Mouse (Mus musculus) adrenal gland, adult (tissue): ENCODE measurements at regions not wholly inside any gene's neighbourhood (a gene's known extent, or its start where the extent isn't known, plus 50 kb on each side); places are given as distances from the start of the nearest gene placed in this dataset.
"Not testable (repeated sequence)": the region's sequence is repeated elsewhere in the genome, so short reads cannot be mapped to it uniquely, and the experiment has no call there.

Experiments
- DNase-seq, 2 experiments: peaks; one replicate each; pipeline ENCODE4 v3.0.0; 2022 to 2023; ENCODE audit warnings: low spot score in 1 of 2; ENCODE audit not compliant: inconsistent age in 2 of 2

GRCm38 (mm10) chr9:91004214-91004613 lies 358.0 kb upstream of the Zic4 start:
- DNase-seq: no peak

GRCm38 (mm10) chr9:91040546-91040945 lies 321.7 kb upstream of the Zic4 start:
- no peak for DNase-seq

- DNase-seq: no peak
Observed at GRCm38 (mm10) chr9:91048569-91048968, 313.6 kb upstream of the Zic4 start.

- DNase-seq: no peak
Observed at GRCm38 (mm10) chr9:91053065-91053793, 309.0 kb upstream of the Zic4 start.

- DNase-seq: no peak
Observed at GRCm38 (mm10) chr9:91059460-91059859, 302.8 kb upstream of the Zic4 start.

GRCm38 (mm10) chr9:91069496-91069895 lies 292.7 kb upstream of the Zic4 start:
- no peak for DNase-seq

- peak in 1 of 2 experiments; percentile 33 for DNase-seq
Observed at GRCm38 (mm10) chr9:91073366-91074174, 288.6 kb upstream of the Zic4 start.

GRCm38 (mm10) chr9:91074175-91074480 lies 288.1 kb upstream of the Zic4 start:
- no peak for DNase-seq

GRCm38 (mm10) chr9:91077490-91077889 lies 284.7 kb upstream of the Zic4 start:
- no peak for DNase-seq

GRCm38 (mm10) chr9:91083791-91084190 lies 278.4 kb upstream of the Zic4 start:
- no peak for DNase-seq

GRCm38 (mm10) chr9:91085923-91086322 lies 276.3 kb upstream of the Zic4 start:
- no peak for DNase-seq

GRCm38 (mm10) chr9:91089348-91089747 lies 272.9 kb upstream of the Zic4 start:
- no peak for DNase-seq

GRCm38 (mm10) chr9:91091421-91092050 lies 270.7 kb upstream of the Zic4 start:
- DNase-seq: no peak

- no peak for DNase-seq
Observed at GRCm38 (mm10) chr9:91101614-91102407, 260.4 kb upstream of the Zic4 start.

GRCm38 (mm10) chr9:91122441-91123035 lies 239.7 kb upstream of the Zic4 start:
- DNase-seq: no peak

GRCm38 (mm10) chr9:91123208-91123607 lies 239.0 kb upstream of the Zic4 start:
- DNase-seq: no peak

- DNase-seq: no peak
Observed at GRCm38 (mm10) chr9:91126630-91127245, 235.5 kb upstream of the Zic4 start.

GRCm38 (mm10) chr9:91128491-91128890 lies 233.7 kb upstream of the Zic4 start:
- DNase-seq: not testable (repeated sequence)

- DNase-seq: no peak
Observed at GRCm38 (mm10) chr9:91130111-91130720, 232.0 kb upstream of the Zic4 start.
